Mouse (Mus musculus) olfactory bulb, adult 2 months (tissue): ENCODE measurements around the gene Olfr223. TPM values are rescaled to one million over a fixed set of nuclear protein-coding genes. Genes with fewer than 3 reads are reported as not detected.

Experiments
- H3K27ac ChIP-seq: fragments of 200-500 bp; 2 replicates; pipeline ENCODE4 v1.5.1; 2012; ENCODE audit warnings: low read depth, low read length; ENCODE audit not compliant: insufficient read depth
- H3K4me1 ChIP-seq: fragments of 200-500 bp; 2 replicates; pipeline ENCODE4 v1.6.1; 2012; ENCODE audit warnings: low read length; ENCODE audit not compliant: control insufficient read depth, insufficient read depth
- H3K4me3 ChIP-seq: fragments of 200-500 bp; 2 replicates; pipeline ENCODE4 v1.5.1; 2012; ENCODE audit warnings: mild to moderate bottlenecking, low read depth, low read length, moderate library complexity; ENCODE audit not compliant: insufficient read depth
- CTCF ChIP-seq: fragments of 200-500 bp; IDR thresholded peaks from 2 replicates; pipeline ENCODE4 v1.5.1; 2012; ENCODE audit warnings: low read depth, mild to moderate bottlenecking, low read length, moderate library complexity; ENCODE audit not compliant: insufficient read depth
- POLR2A ChIP-seq: fragments of 200-500 bp; IDR thresholded peaks from 2 replicates; pipeline ENCODE4 v1.6.1; 2012; ENCODE audit warnings: mild to moderate bottlenecking, low read depth, low read length, moderate library complexity; ENCODE audit not compliant: insufficient read depth
- whole genome bisulfite sequencing: fragments of 180-500 bp; shearing (Covaris S2); methylation state at CpG from one replicate; pipeline ENCODE4 v1.1.7; 2018; 5-methylcytosine and 5-hydroxymethylcytosine counted together
- polyA plus RNA-seq: library from polyadenylated mRNA; stranded (reverse); fragments of >200 nt; gene quantifications from 2 replicates; pipeline ENCODE4 v1.2.4, GENCODE M21; 2012; ENCODE audit warnings: low replicate concordance; ENCODE audit not compliant: missing spikeins, insufficient read depth, insufficient read length

The Olfr223 gene
- polyA plus RNA-seq, 1 experiment: not detected

DNA sequence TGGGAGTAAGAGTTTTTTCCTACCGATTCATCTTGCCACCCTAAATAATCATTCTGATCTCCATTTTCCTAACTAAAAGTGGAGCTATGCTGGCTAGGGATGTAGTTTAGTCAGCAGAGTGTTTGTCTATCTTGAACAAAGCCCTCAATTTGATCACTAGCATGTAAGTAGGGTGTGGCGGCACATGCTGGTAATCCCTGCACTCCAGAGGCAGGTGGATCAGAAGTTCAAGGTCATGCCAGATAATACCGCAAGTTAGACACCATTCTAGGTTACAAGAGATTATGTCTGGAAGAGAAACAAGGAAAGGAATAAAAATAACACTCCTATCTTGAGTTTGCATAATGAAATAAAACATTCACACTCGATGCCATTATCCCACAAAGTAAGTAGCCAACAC lies 30.8 kb downstream of the Olfr223 start:
- TF ChIP-seq POLR2A (no peak), CTCF (no peak)
- Histone ChIP-seq H3K27ac (no peak overlapping the region), H3K4me1 (no peaks in the 10 kb centered on the region), H3K4me3 (no peak overlapping the region)
- 92% methylated on average over 4 of the region's 4 CpGs for WGBS

DNA sequence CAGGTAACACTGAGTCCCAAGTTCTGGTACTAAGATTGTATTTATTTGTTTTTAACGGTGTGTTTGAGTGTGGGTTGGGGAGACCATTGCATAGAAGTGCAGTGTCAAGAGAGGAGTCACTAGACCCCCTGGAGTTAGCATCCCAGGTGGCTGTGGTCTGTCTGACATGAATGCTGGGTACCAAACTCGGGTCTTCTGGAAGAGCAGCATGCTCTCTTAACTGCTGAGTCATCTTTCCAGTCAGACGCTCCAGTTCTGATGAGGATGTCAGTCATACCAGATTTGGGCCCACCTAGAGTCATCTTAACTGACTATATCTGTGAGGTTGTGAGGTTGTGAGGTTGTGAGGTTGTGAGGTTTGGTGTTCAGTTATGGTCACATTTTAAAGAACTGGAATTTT lies 32.2 kb downstream of the Olfr223 start:
- TF ChIP-seq POLR2A (no peak), CTCF (no peak)
- Histone ChIP-seq H3K4me1 (no peaks in the 10 kb centered on the region), H3K4me3 (no peak overlapping the region), H3K27ac (no peak overlapping the region)
- 82% methylated on average over 3 of the region's 3 CpGs for WGBS

DNA sequence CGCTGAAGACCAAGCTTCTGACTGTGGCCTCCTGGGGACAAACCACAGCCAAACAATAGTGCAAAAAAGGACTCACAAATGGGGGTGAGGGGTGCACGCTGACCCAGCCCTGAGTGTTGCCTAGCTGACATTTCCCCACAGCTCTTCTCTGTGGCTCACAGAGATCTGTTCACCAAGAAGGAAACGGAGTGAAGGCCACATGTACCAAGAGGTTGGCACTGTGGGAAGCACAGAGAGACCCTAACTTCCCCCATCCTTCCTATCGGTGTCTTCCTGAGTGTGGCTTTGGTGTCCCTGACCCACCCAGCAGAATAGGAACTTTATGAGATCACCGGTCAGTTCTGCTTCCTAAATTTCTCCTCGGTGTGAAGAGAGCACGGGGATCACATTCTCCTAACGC lies 38.6 kb downstream of the Olfr223 start:
- no peak for TF ChIP-seq CTCF
- TF ChIP-seq POLR2A: no peak

DNA sequence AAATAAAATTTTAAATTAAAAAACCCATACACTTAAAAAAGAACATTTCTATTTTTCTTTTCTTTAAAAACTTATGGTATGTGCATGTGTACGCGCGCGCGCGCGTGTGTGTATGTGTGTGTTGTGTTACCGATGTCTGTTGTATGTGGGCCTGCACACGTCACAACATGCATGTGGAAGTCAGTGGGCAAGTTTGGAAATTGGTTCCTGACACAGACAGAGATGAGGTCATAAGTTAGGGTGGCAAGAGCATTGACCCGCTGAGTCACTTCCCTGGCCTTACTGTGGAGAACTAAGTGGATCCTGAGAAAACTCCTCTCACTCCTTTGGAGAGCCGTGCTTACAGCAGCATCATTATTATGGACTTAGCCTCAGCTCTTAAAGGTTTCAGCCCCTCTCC lies 39.0 kb downstream of the Olfr223 start:
- H3K4me3 ChIP-seq: no peak overlapping the region
- TF ChIP-seq CTCF (no peak), POLR2A (no peak)
- no peaks in the 10 kb centered on the region for H3K4me1 ChIP-seq
- no peak overlapping the region for H3K27ac ChIP-seq
- 96% methylated on average over 11 of the region's 11 CpGs for WGBS

More for the DNA sequence above, 38.6 kb downstream of the Olfr223 start:
- 83% methylated on average over 8 of the region's 8 CpGs for WGBS
- Histone ChIP-seq H3K4me1 (no peaks in the 10 kb centered on the region), H3K27ac (no peak overlapping the region), H3K4me3 (no peak overlapping the region)

DNA sequence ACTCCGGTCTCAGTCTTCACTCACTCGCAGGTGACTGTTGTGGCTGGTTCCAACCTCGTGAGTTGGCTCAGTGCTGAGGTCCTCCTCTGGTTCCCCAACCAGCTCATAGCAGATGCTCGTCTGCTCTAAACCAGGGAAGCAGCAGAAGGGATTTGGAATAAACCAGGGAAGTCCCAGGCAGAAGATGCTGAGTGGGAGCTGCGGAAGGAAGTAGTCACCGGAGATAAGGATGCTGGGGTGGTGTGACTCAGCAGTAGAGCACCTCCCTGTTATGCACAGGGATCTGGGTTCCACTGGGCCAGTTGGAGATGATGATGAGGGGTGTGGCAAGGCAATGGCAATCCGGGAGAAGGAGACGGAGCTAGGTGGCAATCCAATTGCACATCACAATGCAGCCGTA lies 49.1 kb downstream of the Olfr223 start:
- 66% methylated on average over 9 of the region's 9 CpGs for WGBS
- Histone ChIP-seq H3K4me3 (no peak overlapping the region), H3K4me1 (no peaks in the 10 kb centered on the region), H3K27ac (no peak overlapping the region)
- no peak for TF ChIP-seq CTCF
- no peak for TF ChIP-seq POLR2A

DNA sequence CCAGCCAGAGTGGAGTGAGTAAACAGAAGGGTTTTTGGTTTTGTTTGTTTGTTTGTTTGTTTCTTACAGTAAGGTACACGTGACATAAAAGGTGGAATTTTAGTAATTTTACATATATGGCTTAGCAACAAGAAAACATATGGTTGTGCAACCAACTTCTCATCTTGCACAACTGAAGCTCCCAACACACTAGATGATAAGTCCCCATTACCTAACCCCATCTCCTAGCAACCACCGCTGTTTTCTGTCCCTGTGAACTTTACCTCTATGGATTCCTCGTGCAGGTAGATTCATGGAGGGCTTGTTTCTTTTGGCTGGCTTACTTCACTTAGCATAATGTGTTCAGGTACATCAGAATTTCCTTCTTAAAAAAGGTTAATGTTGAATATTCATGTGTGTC lies 49.7 kb downstream of the Olfr223 start:
- Histone ChIP-seq H3K4me1 (peaks cover 3% of the 10 kb centered on the region), H3K4me3 (no peak overlapping the region), H3K27ac (no peak overlapping the region)
- TF ChIP-seq CTCF (no peak), POLR2A (no peak)
- 92% methylated on average over 3 of the region's 3 CpGs for WGBS

DNA sequence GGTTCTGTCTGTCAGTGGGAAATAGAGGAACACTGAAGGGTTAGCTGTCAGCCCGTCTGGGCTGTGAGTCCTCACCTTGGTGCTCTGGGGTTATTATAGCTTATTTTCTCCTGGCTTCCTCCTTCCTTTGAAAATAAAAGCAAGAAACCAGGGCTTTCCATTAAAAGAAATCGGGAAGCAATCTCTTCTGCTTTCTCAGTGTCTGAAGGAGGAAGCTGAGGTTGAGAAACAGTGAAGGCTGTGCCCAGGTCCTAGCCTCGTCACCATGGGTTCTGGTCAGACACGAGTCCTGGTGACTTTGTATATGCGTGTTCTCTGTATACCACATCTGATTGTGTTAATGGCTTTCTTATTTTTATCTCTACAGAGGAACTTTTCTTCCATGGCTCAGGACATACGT lies 50.6 kb downstream of the Olfr223 start:
- 83% methylated on average over 6 of the region's 6 CpGs for whole genome bisulfite sequencing
- Histone ChIP-seq H3K27ac (no peak overlapping the region), H3K4me1 (peaks cover 5% of the 10 kb centered on the region), H3K4me3 (no peak overlapping the region)
- TF ChIP-seq CTCF: no peak
- no peak for TF ChIP-seq POLR2A

DNA sequence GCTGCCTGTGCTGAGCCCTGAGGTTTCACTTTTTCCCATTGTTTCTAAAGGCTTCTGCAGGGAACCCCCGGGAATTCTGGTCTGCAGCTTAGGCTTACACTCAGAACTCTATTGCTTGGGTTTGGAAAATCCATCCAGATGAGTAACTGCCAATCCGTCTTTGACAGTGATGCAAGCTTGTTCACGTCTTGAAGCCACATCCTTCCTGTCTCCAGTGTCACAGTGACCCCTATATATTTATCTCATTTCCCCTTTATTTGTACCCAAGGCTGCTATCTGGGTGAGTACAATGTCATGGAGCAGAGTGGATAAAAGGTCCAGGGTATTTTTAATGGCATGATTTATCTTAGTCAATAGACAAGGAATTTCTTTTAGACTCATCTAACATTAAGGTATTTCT lies 51.8 kb downstream of the Olfr223 start, which contains the start of gene Nlrp3:
Gene Nlrp3, plus strand, starts transcription at position 245 of the 400 bp plus-strand sequence.
- peaks cover 5% of the 10 kb centered on the region for H3K4me1 ChIP-seq
- H3K4me3 ChIP-seq: no peak within 1 kb of the TSS
- WGBS: 59% methylated on average over 3 of the region's 3 CpGs
- H3K27ac ChIP-seq: no peak within 1 kb of the TSS
- no peak for TF ChIP-seq POLR2A
- no peak for TF ChIP-seq CTCF

DNA sequence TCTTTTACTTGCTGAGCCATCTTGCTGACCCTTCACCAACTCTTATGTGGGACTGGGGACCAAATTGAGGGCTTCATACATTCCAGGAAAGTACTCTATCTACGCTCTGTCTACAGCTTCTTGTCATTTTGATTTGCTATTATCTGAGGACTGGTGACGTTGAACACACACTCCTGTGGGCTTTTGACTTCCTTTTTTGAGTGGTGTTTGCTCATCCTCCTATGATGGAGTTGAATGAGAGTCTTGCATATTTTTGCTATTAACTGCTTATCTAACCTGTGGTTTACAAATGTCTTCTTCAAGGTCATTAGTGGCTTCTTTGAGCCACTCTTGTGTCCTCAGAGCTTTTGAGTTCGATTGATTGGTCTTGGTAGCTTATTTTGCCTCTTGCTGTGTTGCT lies 53.0 kb downstream of the Olfr223 start:
- no peak for TF ChIP-seq CTCF
- TF ChIP-seq POLR2A: no peak
- WGBS: 85% methylated on average over 3 of the region's 3 CpGs
- Histone ChIP-seq H3K27ac (no peak overlapping the region), H3K4me3 (no peak overlapping the region), H3K4me1 (peaks cover 5% of the 10 kb centered on the region)

Other genes with a start within 250 kb of the Olfr223 start
- not detected in 2 replicates for gene Prss38, start 217.6 kb downstream of the Olfr223 start, polyA plus RNA-seq
- not detected in 2 replicates for gene Jmjd4, start 143.2 kb downstream of the Olfr223 start, polyA plus RNA-seq
- 397 TPM in 1 of 2 replicates, not detected in the other for gene Snap47, start 142.1 kb downstream of the Olfr223 start, polyA plus RNA-seq
- gene Zfp867, start 120.8 kb downstream of the Olfr223 start, polyA plus RNA-seq: not detected in 2 replicates
- gene Zkscan17, start 66.5 kb downstream of the Olfr223 start, polyA plus RNA-seq: not detected in 2 replicates
- gene Nlrp3, start 51.7 kb downstream of the Olfr223 start, polyA plus RNA-seq: not detected in 2 replicates
- gene Olfr222, start 17.1 kb downstream of the Olfr223 start, polyA plus RNA-seq: not detected in 2 replicates
- 111 TPM in 1 of 2 replicates, not detected in the other for gene Mprip, start 68.0 kb upstream of the Olfr223 start, polyA plus RNA-seq
- gene Pld6, start 194.4 kb upstream of the Olfr223 start, polyA plus RNA-seq: not detected in 2 replicates
- gene Flcn, start 216.7 kb upstream of the Olfr223 start, polyA plus RNA-seq: not detected in 2 replicates
- gene Nt5m, start 246.2 kb upstream of the Olfr223 start, polyA plus RNA-seq: not detected in 2 replicates
- gene Cops3, start 246.5 kb upstream of the Olfr223 start, polyA plus RNA-seq: not detected in 2 replicates